Mouse (Mus musculus) lung, adult 2 months (tissue): Measurements from ENCODE around the gene Gatd1. TPM values are rescaled to one million over a fixed set of nuclear protein-coding genes. Genes with fewer than 3 reads are reported as not detected.

Experiments used
- DNase-seq: peaks from one replicate; pipeline ENCODE4 v3.0.0; 2022
- H3K4me1 ChIP-seq: fragments of 200-500 bp; 2 replicates; pipeline ENCODE4 v1.6.1; 2011; ENCODE audit warnings: low read length; ENCODE audit not compliant: control insufficient read depth, insufficient read depth
- H3K4me3 ChIP-seq: fragments of 200-500 bp; replicated peaks from 2 replicates; pipeline ENCODE3; 2011; ENCODE audit warnings: low read depth, mild to moderate bottlenecking, control low read depth, low read length; ENCODE audit errors: extremely low read depth
- CTCF ChIP-seq: fragments of 200-500 bp; IDR thresholded peaks from 2 replicates; pipeline ENCODE4 v1.5.1; 2011; ENCODE audit warnings: mild to moderate bottlenecking, low read length, control low read depth; ENCODE audit not compliant: insufficient read depth
- POLR2A ChIP-seq: fragments of 200-500 bp; IDR thresholded peaks from 2 replicates; pipeline ENCODE4 v1.6.1; 2011; ENCODE audit warnings: low read depth, mild to moderate bottlenecking, control low read depth, low read length, borderline replicate concordance; ENCODE audit errors: extremely low read depth
- WGBS: fragments of 180-500 bp; shearing (Covaris S2); methylation state at CpG from one replicate; pipeline ENCODE4 v1.1.7; 2018; 5-methylcytosine and 5-hydroxymethylcytosine counted together
- polyA plus RNA-seq: library from polyadenylated mRNA; depleted of rRNA; stranded (reverse); fragments of >200 nt; gene quantifications from 2 replicates; pipeline ENCODE4 v1.2.3, GENCODE M21; 2012

Gene Gatd1
- polyA plus RNA-seq, 1 experiment: 64.8 TPM

DNA sequence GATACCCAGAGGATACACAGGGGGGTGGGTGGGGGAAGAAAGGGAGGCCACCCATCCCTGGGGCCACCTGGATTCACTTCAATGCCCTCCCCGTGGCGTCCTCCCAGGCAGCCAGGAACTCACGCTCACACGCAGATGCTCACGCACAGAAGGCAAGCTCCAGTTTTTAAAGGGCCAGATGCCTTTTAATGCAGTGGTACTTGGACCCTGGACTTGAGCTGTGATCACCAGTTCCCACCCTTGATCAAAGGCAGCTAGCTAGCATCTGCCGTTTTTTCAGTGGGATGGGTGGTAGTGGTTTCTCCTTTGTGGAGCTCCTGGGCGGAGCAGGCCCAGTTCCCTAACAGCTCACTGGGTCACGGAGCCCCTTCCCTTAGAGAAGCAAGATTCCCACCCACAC lies 20.5 kb upstream of the Gatd1 start:
- TF ChIP-seq CTCF (no peak), POLR2A (no peak)
- H3K4me1 ChIP-seq: peaks cover 11% of the 10 kb centered on the region
- no peak for DNase-seq
- WGBS: 18% methylated on average over 8 of the region's 8 CpGs
- H3K4me3 ChIP-seq: peak overlapping the region; percentile 66

DNA sequence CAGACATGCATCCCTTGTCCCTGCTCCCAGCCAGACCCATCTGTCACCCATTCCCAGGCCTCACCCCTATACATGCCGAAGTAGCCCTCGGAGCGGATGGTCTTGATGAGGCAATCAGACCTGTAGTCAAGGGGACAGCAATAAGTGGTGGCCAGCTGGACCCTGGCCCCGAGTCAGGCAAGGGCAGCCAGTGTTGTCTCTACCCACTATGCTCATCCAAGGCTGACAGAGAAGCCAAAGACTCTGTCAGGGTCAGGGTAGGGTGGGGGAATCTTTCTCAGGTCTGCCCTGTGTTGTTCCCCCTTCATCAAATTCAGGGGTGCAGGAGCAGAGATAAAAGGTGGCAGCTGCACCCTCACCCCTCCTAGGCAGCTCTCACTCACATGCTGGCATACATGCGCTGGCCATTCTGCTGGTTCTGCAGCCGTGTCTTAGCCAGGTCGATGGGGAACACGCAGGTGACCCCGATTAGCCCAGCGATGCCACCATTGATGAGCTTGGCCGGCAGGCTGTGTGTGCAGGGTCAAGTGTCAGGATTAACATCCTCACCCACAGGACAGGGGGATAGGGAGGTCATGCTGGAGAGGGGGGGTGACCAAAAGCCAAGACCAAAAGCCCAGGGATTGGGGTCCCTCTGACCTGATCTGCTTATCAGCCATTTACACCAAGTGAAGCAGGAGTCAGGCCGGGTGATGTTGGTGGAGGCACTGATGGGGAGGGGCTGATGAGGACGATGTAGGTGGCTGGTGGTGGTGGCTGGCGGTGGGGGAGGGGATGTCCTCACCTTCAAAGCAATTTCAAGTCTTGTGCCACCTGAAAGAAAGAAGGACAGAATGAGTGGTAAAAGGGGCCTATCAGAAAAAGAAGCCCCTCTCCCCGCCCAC lies 19.8 kb upstream of the Gatd1 start:
- Histone ChIP-seq H3K4me3 (peak overlapping the region; percentile 3), H3K4me1 (peaks cover 11% of the 10 kb centered on the region)
- DNase-seq: no peak
- 77% methylated on average over 15 of the region's 15 CpGs for WGBS
- TF ChIP-seq CTCF (no peak), POLR2A (no peak)

DNA sequence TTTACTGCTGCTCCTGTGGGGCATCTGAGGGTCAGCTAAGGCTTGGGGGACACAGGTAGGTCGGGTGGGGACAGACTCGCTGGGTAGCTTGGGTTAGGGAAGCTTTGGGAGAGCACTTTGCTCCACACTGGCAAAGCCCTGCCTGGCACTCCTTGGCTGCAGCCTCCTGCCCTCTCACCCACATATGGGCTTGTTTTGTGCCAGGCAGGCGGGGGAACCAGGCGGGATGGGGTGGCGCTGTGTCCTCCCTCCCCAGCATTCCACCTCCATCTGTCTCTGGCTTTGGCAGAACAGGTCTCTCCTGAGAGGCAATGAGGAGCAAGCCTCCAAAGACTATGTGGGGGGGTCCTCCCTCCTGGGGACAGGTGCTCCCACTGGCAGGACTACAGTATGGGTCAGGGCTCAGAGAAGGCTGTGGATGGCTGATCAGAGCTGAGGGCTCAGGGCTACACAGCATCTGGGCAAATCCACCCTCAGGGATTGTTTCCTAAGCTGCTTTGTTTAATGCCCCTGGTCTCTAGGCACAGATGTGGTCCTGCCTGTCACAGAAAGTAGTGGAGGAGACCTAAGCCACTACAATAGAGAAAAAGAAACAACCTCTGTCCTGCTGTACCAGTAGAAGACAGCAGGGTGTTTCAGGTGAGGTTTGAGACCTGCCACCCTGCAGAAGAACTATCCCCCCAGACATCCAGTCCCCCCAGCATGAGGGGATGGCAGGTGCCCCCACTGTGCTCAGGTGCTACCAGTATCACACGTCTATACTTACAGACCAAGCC lies 19.0 kb upstream of the Gatd1 start:
- 85% methylated on average over 6 of the region's 6 CpGs for WGBS

DNA sequence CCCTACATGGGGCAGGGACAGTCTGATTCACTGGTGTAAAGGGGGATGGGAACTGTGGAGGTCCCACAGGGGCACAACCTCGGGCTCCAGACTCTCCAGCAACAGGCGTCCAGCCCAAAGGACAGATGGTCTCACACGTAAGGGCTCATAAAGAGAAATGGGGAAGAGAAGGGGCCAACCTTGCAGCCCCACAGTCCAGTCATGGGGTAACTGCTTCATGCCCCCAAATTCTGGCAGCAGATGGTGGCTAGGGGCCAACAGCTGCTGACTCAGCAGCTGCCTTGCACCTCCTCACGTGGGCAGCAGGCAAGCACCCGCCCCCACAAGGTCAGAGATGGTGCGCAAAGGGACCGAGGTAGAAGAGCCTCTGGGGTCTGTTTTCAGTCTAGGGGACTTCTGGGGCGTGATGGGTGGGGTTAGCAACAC lies 18.3 kb upstream of the Gatd1 start:
- H3K4me1 ChIP-seq: peaks cover 11% of the 10 kb centered on the region
- DNase-seq: no peak
- H3K4me3 ChIP-seq: no peak overlapping the region
- 79% methylated on average over 8 of the region's 8 CpGs for WGBS
- TF ChIP-seq CTCF (no peak), POLR2A (no peak)

More for the DNA sequence above, 19.0 kb upstream of the Gatd1 start:
- H3K4me3 ChIP-seq: no peak overlapping the region
- TF ChIP-seq POLR2A (no peak), CTCF (no peak)
- no peak for DNase-seq
- H3K4me1 ChIP-seq: peaks cover 11% of the 10 kb centered on the region

DNA sequence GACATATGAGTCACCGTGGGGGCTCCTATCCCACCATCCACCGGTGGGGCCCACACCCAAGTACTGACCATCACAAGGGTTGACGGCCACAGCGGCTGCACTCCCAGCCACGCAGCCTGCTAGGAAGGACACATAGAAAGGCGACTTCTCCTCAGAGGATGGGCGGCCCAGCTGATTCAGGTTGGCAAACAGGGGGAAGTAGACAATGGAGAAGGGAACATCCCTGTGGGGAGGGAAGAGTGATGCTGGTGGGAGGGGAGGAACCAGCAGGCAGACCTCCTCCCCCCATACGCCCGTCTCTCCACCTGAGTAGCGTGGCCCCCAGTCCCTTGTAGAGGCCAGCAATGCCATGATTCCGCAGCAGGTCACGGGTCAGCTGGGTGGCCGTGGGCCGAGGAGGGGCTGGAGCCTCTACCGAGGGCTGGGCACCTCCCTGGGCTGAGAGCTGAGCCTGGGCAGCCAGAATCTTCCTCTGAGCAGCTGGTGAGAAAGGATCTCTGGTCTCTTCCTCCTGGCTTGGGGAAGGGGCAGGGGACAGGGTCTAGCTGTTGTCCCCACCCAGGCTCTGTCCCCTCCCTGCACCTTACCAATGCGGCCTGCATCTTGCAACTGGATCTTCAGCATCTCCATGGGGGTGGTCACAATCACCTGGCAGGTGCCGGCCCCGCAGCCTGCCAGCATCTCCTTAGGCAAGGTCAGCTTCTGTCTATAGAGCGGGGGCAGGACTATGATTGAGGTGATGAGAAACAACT lies 17.7 kb upstream of the Gatd1 start:
- 91% methylated on average over 19 of the region's 19 CpGs for WGBS
- Histone ChIP-seq H3K4me1 (peaks cover 11% of the 10 kb centered on the region), H3K4me3 (no peak overlapping the region)
- TF ChIP-seq CTCF (no peak), POLR2A (no peak)
- DNase-seq: no peak

DNA sequence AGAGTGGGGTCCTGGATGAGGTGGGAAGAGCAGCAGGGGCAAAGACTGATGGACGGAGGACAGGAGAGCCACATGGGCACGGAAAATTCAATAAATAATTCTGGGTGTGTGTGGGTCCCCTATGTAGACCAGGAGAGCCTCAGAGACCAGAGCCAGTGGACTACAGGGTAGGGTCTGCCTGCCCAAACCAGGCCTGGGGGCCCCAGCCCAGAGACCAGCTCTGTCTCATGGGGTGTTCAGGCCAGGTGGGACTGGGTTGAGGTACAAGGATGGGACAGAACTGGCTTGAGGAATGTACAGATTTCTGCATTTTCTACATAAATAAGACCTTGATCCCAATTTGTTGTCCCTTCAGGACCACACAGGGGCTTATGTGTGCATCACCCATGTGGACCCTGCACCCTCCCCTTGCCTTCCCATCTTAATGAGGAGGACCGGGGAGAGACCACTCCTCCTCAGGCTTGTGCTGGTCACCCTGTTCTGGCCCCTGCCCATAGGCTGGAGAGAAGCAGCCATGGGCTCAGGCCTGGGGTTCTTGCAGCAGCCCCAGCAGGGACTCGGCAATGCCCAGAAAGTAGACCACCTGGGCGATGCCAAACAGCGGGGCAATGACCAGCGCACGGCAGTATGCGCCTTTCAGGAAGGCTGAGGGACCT lies 16.8 kb upstream of the Gatd1 start:
- no peak for DNase-seq
- WGBS: 97% methylated on average over 9 of the region's 9 CpGs
- peaks cover 9% of the 10 kb centered on the region for H3K4me1 ChIP-seq
- no peak overlapping the region for H3K4me3 ChIP-seq
- no peak for TF ChIP-seq POLR2A
- no peak for TF ChIP-seq CTCF

DNA sequence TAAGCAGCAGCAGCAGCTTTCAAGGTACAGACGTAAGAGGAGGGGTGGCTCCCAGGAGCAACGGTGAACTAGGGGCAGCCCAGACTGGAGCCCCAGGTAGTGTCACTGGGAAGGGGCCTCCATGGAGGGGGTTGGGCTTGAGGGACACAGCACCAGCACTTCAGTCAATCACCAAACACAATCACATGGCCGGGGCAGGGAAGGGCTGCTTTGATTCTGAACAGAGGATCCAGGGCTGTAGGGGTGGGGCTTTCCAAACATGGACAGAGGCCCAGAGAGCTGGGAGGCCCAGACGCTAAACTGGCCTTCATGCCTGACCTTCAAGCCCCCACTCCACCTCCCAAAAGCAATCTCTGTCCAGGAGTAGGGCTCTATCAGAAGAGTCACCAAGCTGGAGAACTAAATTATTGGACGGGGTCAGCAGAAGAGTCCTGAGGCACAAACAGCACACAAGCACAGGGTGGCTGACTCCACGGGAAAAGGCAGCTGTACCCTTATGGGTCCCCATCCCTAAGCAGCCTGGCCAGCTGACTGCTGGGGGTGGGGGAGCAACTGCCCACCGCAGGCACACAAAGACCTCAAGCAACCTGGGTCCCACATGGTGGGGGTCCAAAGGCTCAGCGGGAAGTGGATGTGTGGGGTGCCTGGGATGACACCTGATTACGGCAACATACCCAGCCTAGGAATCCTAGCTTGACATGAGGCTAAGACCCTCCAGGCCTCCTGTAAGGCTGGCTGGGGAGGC lies 16.1 kb upstream of the Gatd1 start:
- DNase-seq: no peak

DNA sequence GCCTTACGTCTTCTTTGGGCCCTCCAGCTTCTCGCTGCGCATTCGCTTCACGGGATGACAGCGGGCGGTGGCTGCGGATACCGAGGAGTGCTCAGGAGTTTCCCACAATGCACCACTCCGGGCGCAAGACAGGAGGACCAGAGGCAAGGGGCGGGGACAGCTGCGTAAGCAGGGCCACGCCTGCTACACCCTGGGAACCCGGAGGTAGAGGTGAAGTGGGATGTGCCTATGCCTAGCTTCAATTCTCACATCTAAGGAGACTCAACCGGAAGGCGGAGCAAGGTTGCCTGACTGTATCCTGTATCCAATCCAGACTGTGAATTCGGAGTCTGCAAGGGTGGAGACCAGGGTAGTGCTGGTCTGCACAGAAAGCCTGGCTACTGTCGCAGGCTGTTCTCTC lies 15.4 kb upstream of the Gatd1 start, which contains the start of gene Cend1:
TSS of gene Cend1 (minus strand) at position 182 of the 400 bp plus-strand sequence.
- no peaks in the 10 kb centered on the region; the same call in 1 of the 2 replicates for H3K4me1 ChIP-seq
- DNase-seq: no peak
- H3K4me3 ChIP-seq: no peak within 1 kb of the TSS
- TF ChIP-seq CTCF (no peak), POLR2A (no peak)
- whole genome bisulfite sequencing: 14% methylated on average over 19 of the region's 19 CpGs

More for the DNA sequence above, 16.1 kb upstream of the Gatd1 start:
- Histone ChIP-seq H3K4me3 (no peak overlapping the region), H3K4me1 (peaks cover 5% of the 10 kb centered on the region)
- 63% methylated on average over 9 of the region's 9 CpGs for WGBS
- TF ChIP-seq CTCF: no peak
- TF ChIP-seq POLR2A: no peak
